Mouse (Mus musculus) megakaryocyte-erythroid progenitor cell, adult 5-6 weeks (primary cell): ENCODE data around the gene Dtx3l. TPM values are rescaled to one million over a fixed set of nuclear protein-coding genes. Genes with fewer than 3 reads are reported as not detected.
A peak's percentile ranks its signal among the peaks of the same experiment; 100 is the strongest.
"Not testable (repeated sequence)": the region's sequence is repeated elsewhere in the genome, so short reads cannot be mapped to it uniquely, and the experiment has no call there.

Experiments used
- ATAC-seq: replicated peaks from 2 replicates; pipeline ENCODE4 v1.8.0; 2016; ENCODE audit warnings: mild to moderate bottlenecking, inconsistent platforms; ENCODE audit not compliant: severe bottlenecking, poor library complexity, low FRiP score, low TSS enrichment
- total RNA-seq, 2 experiments: library from RNA; stranded (forward) in 1 of 2; stranded (reverse) in 1 of 2; fragments of 200-1000, 215-1000 nt in 1 of 2; fragments of >200 nt in 1 of 2; fragmentation: Nextera tagmentation in 1 of 2; gene quantifications; 2 replicates each; pipeline ENCODE4 v1.2.3; 2014 to 2017

Gene Dtx3l
- total RNA-seq, 2 experiments from 2014 or later = 15.8 to 22.1 TPM

DNA sequence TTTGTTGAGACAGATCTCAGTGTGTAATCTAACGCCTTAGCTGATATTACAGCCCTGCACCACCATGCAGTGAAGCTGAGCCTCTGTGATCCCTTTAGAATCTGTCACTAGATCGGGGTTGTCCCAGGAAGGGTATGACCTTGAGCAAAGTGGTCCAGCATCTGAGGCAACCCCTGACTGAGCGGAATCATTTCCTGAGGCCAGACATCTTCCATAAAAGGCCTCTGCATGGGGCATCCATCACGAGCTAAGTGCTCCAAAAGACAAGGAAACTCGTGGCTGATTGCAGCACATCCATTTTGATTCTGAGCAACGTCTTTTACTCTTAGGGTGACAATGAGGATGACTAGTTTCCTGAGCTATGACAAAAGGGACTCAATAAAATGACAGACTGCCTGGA, 44.0 kb downstream of the Dtx3l start:
- ATAC-seq = no peak

DNA sequence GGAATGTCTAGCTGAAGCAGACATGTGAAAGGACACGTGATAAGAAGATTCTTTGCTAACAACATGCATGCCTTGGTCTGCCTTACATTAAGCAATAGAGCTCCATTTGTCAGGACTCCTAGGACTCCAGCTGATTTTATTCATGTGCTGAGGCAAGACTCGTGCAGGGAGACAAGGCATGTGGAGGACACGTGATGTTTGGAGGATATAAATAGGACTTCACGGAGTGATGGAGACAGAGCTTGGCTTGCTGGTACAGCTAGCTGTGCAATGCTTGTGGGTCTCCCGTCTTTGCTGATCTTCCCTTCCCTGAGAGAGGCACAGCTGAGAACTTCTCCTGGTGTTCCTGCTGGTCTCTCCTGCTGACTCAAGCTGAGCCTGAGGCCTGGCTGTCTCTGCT, 47.3 kb downstream of the Dtx3l start:
- not testable (repeated sequence) for ATAC-seq

DNA sequence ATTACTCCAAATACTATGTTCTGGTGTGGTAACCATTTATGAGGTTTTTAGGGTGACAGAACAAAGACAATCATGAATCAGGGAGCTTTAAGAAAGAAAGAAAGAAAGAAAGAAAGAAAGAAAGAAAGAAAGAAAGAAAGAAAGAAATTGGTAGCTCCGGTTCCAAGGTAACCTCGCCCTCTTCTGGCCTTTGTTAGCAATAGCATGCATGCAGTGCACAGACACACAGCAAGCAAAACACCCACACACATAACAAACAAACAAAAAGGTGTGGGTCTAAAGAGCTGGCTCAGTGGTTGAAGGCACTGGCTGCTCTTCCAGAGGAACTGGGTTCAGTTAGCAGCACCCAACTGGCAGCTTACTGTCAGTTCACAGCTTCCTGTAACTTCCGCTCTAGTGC, 48.3 kb downstream of the Dtx3l start:
- ATAC-seq = peak; percentile 61

DNA sequence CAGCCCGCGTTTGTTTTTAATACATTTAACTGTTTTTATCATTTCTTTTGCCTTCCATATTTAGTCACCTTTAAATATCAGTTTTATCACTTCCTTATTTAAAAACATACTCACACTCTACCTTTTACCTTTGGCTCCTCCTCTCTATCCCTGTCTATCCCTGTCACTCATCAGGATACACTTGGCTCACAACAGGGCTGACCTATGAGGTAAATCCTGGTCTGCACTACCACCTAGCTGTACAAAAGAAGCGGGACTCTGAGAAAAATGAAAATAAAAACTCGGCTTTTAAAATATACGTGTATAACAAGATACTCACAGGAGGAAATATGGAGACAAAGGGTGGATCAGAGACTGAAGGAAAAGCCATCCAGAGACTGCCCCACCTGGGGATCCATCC, 50.0 kb downstream of the Dtx3l start:
- ATAC-seq = no peak

DNA sequence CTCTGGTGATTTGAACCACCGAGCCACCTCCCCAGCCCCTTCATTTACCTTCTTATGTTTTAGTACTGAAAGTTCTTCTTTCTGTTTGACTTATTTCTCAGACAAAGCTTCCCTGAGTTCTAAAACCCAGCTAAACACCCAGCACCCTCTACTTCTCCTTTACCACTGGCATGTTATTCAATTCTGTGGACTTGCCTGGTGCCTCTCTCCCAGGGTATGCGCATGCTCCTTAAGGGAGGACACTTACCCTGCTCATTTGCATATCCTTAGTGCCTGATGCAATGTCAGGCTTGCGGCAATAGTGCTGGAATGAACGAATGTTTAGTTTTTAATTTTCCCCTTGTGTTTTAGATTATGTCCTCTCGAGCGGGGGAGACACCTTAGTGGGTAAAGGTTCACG, 50.8 kb downstream of the Dtx3l start:
- no peak for ATAC-seq

Other genes with a start within 250 kb of the Dtx3l start
- 2.1 and 5.3 TPM in 2 replicates for gene Dirc2, start 169.8 kb downstream of the Dtx3l start, total RNA-seq (2014; fragmentation: Nextera tagmentation)
- 1.2 and 5.1 TPM in 2 replicates for gene Dirc2, start 169.8 kb downstream of the Dtx3l start, total RNA-seq (2017)
- gene Hspbap1, start 168.8 kb downstream of the Dtx3l start, total RNA-seq (2014; fragmentation: Nextera tagmentation) = 7.2 and 8.0 TPM in 2 replicates
- gene Hspbap1, start 168.8 kb downstream of the Dtx3l start, total RNA-seq (2017) = 5.9 and 6.1 TPM in 2 replicates
- 8.3 and 9.3 TPM in 2 replicates for gene Parp14, start 67.6 kb downstream of the Dtx3l start, total RNA-seq (2014; fragmentation: Nextera tagmentation)
- gene Parp14, start 67.6 kb downstream of the Dtx3l start, total RNA-seq (2017) = 8.4 and 13.8 TPM in 2 replicates
- gene Parp9, start 681 bp downstream of the Dtx3l start, total RNA-seq (2014; fragmentation: Nextera tagmentation) = 14.8 and 18.1 TPM in 2 replicates
- gene Parp9, start 681 bp downstream of the Dtx3l start, total RNA-seq (2017) = 28.3 and 40.9 TPM in 2 replicates
- 50.3 and 58.3 TPM in 2 replicates for gene Kpna1, start 39.6 kb upstream of the Dtx3l start, total RNA-seq (2014; fragmentation: Nextera tagmentation)
- 52.8 and 55.5 TPM in 2 replicates for gene Kpna1, start 39.6 kb upstream of the Dtx3l start, total RNA-seq (2017)
- gene Wdr5b, start 102.0 kb upstream of the Dtx3l start, total RNA-seq (2014; fragmentation: Nextera tagmentation) = 6.6 and 8.3 TPM in 2 replicates
- gene Wdr5b, start 102.0 kb upstream of the Dtx3l start, total RNA-seq (2017) = 9.2 and 9.3 TPM in 2 replicates
- 205 and 208 TPM in 2 replicates for gene Fam162a, start 132.4 kb upstream of the Dtx3l start, total RNA-seq (2014; fragmentation: Nextera tagmentation)
- 137 and 156 TPM in 2 replicates for gene Fam162a, start 132.4 kb upstream of the Dtx3l start, total RNA-seq (2017)
- 119 and 149 TPM in 2 replicates for gene Ccdc58, start 132.5 kb upstream of the Dtx3l start, total RNA-seq (2014; fragmentation: Nextera tagmentation)
- 93.2 and 218 TPM in 2 replicates for gene Ccdc58, start 132.5 kb upstream of the Dtx3l start, total RNA-seq (2017)
- gene Csta1, start 192.1 kb upstream of the Dtx3l start, total RNA-seq (2014; fragmentation: Nextera tagmentation) = not detected in 2 replicates
- not detected in 2 replicates for gene Csta1, start 192.1 kb upstream of the Dtx3l start, total RNA-seq (2017)
- not detected in 2 replicates for gene Stfa2l1, start 217.7 kb upstream of the Dtx3l start, total RNA-seq (2014; fragmentation: Nextera tagmentation)
- gene Stfa2l1, start 217.7 kb upstream of the Dtx3l start, total RNA-seq (2017) = not detected in 2 replicates
- gene Gm5483, start 245.1 kb upstream of the Dtx3l start, total RNA-seq (2014; fragmentation: Nextera tagmentation) = not detected in 2 replicates
- gene Gm5483, start 245.1 kb upstream of the Dtx3l start, total RNA-seq (2017) = not detected in 2 replicates